Mouse (Mus musculus) myocyte (in vitro differentiated cells): Measurements from ENCODE around the gene Micu1. TPM values are rescaled to one million over a fixed set of nuclear protein-coding genes. Genes with fewer than 3 reads are reported as not detected.
A peak's percentile ranks its signal among the peaks of the same experiment; 100 is the strongest.

Experiments
- H3K27me3 ChIP-seq: one replicate; pipeline ENCODE4 v1.6.1; 2011; ENCODE audit not compliant: control insufficient read depth, insufficient read depth, insufficient read length
- H3K36me3 ChIP-seq: one replicate; pipeline ENCODE4 v1.6.1; 2011; ENCODE audit not compliant: control insufficient read depth, insufficient read depth
- H3K4me2 ChIP-seq: one replicate; pipeline ENCODE4 v1.6.1; 2011; ENCODE audit warnings: low read depth, control low read depth
- H3K4me3 ChIP-seq: one replicate; pipeline ENCODE4 v1.5.1; 2011; ENCODE audit warnings: mild to moderate bottlenecking, control low read depth, moderate library complexity
- H3K79me2 ChIP-seq: one replicate; pipeline ENCODE4 v1.6.1; 2011; ENCODE audit not compliant: control insufficient read depth, insufficient read depth
- H3ac ChIP-seq: one replicate; pipeline ENCODE4 v1.6.1; 2011; ENCODE audit not compliant: control insufficient read depth, insufficient read length
- CEBPB ChIP-seq: IDR thresholded peaks from 2 replicates; pipeline ENCODE4 v1.6.1; 2011; ENCODE audit warnings: mild to moderate bottlenecking, moderate library complexity; ENCODE audit not compliant: poor library complexity, insufficient read depth, severe bottlenecking
- E2F4 ChIP-seq: IDR thresholded peaks from one replicate; pipeline ENCODE4 v1.6.1; 2011; ENCODE audit warnings: mild to moderate bottlenecking, control low read depth, moderate library complexity; ENCODE audit not compliant: insufficient read depth
- MAX ChIP-seq: IDR thresholded peaks from one replicate; pipeline ENCODE4 v1.6.1; 2011; ENCODE audit warnings: low read depth, mild to moderate bottlenecking, control low read depth
- MYOD1 ChIP-seq, 3 experiments: IDR thresholded peaks; one replicate each; pipeline ENCODE4 v1.6.1; 2011; ENCODE audit warnings: control low read depth in 2 of 3, low read depth in 2 of 3, mild to moderate bottlenecking in 2 of 3, moderate library complexity in 1 of 3; ENCODE audit not compliant: insufficient read length in 2 of 3, control insufficient read depth in 1 of 3
- MYOG ChIP-seq, 3 experiments: IDR thresholded peaks; one replicate each; pipeline ENCODE4 v1.6.1; 2011; ENCODE audit warnings: control low read depth in 2 of 3, low read depth in 2 of 3, mild to moderate bottlenecking in 2 of 3; ENCODE audit not compliant: insufficient read length in 2 of 3, control insufficient read depth in 1 of 3, insufficient read depth in 1 of 3
- POLR2A ChIP-seq: IDR thresholded peaks from one replicate; pipeline ENCODE4 v1.6.1; 2011; ENCODE audit warnings: low read depth, mild to moderate bottlenecking, control low read depth, moderate library complexity; ENCODE audit not compliant: insufficient read length
- POLR2AphosphoS2 ChIP-seq: IDR thresholded peaks from one replicate; pipeline ENCODE4 v1.6.1; 2011; ENCODE audit warnings: low read depth, control low read depth; ENCODE audit not compliant: insufficient read length
- REST ChIP-seq: IDR thresholded peaks from one replicate; pipeline ENCODE4 v1.6.1; 2011; ENCODE audit warnings: mild to moderate bottlenecking, control low read depth, moderate library complexity; ENCODE audit not compliant: insufficient read depth, insufficient read length
- SRF ChIP-seq: IDR thresholded peaks from one replicate; pipeline ENCODE4 v1.6.1; 2011; ENCODE audit warnings: low read depth; ENCODE audit not compliant: control insufficient read depth, insufficient read length
- TCF12 ChIP-seq: IDR thresholded peaks from one replicate; pipeline ENCODE4 v1.6.1; 2011; ENCODE audit warnings: mild to moderate bottlenecking, control low read depth; ENCODE audit not compliant: poor library complexity, insufficient read depth, severe bottlenecking
- TCF3 ChIP-seq: IDR thresholded peaks from one replicate; pipeline ENCODE4 v1.6.1; 2011; ENCODE audit warnings: low read depth, control low read depth; ENCODE audit not compliant: insufficient read length
- USF1 ChIP-seq: IDR thresholded peaks from one replicate; pipeline ENCODE4 v1.6.1; 2011; ENCODE audit warnings: low read depth, mild to moderate bottlenecking, control low read depth, moderate library complexity
- polyA plus RNA-seq: library from polyadenylated mRNA; unstranded; fragments of >200 nt; fragmentation: generic; extraction: Trizol; gene quantifications from one replicate; pipeline ENCODE4 v1.2.1, GENCODE M21; 2012; ENCODE audit warnings: missing spikeins

Micu1 gene
- polyA plus RNA-seq, 1 experiment, result 264 TPM

DNA sequence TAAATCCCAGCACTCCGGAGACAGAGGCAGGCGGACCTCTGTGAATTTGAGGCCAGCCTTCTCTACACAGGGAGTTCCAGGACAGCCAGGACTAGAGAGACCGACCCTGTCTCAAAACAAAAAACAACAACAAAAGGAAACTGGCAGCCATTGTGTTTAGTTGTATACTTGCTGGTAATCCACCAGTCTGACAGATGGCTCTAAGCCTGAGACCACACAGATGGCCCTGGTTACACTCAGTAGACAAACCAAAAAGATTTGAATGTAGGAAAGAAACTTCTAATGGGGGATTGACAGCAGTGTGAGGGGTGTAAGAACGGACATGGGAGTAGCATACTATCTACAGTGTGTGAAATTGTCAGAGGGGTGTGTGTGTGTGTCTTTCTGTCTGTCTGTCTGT lies 27.6 kb downstream of the Micu1 start:
- no peak overlapping the region for H3K4me2 ChIP-seq
- H3K27me3 ChIP-seq, result no peaks in the 10 kb centered on the region
- peaks cover 25% of the 10 kb centered on the region for H3K79me2 ChIP-seq
- H3K36me3 ChIP-seq, result peaks cover 31% of the 10 kb centered on the region
- H3ac ChIP-seq, result no peak overlapping the region
- no peak for TF ChIP-seq POLR2AphosphoS2
- no peak for TF ChIP-seq MAX
- TF ChIP-seq REST, result no peak
- no peak for TF ChIP-seq TCF3
- TF ChIP-seq USF1, result no peak
- no peak for TF ChIP-seq MYOD1 (IDR thresholded peaks at IDR 0.05; ENCODE audit: control insufficient read depth in 1 of 3, insufficient read length in 2 of 3, low read depth in 2 of 3)
- TF ChIP-seq MYOG (IDR thresholded peaks at IDR 0.05; ENCODE audit: control insufficient read depth in 1 of 3, insufficient read depth in 1 of 3, insufficient read length in 2 of 3, low read depth in 2 of 3), result no peak
- TF ChIP-seq SRF, result no peak
- no peak for TF ChIP-seq POLR2A
- no peak overlapping the region for H3K4me3 ChIP-seq

DNA sequence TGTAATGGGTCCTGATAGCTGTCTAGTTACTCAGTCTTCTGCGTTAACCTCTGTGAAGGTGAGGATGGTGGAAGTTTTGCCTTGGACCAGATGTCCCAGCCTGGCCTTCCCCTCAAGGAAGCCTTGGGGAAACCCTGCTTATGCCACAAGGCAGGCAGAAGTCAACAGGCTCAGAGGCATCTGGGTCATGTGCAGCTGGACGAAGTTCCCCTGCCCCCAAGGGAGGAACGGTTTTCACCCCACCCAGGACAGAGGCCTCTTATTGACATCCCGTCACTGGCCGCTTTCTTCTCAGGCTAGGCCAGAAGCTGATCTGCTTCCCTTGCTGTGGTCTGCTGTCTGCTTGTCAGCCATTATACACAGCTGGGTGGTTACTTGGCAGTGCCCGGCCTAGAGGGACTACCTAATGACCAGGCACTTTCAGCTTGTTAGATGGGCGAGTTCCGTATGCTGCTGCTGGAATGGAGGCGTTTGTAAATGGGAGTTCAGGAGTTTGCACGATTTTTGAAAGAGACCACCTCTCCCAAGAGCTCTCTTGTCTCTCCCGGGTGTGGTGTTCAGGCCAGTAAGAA lies 33.8 kb downstream of the Micu1 start:
- H3K27me3 ChIP-seq, result no peaks in the 10 kb centered on the region
- no peak for TF ChIP-seq E2F4
- TF ChIP-seq USF1, result no peak
- no peak for TF ChIP-seq TCF3
- TF ChIP-seq CEBPB, result no peak
- TF ChIP-seq POLR2A, result no peak
- no peak for TF ChIP-seq POLR2AphosphoS2
- no peak for TF ChIP-seq MYOG (IDR thresholded peaks at IDR 0.05; ENCODE audit: control insufficient read depth in 1 of 3, insufficient read depth in 1 of 3, insufficient read length in 2 of 3, low read depth in 2 of 3)
- TF ChIP-seq REST, result no peak
- TF ChIP-seq TCF12, result no peak
- TF ChIP-seq MAX, result no peak
- TF ChIP-seq SRF, result no peak
- no peak for TF ChIP-seq MYOD1 (IDR thresholded peaks at IDR 0.05; ENCODE audit: control insufficient read depth in 1 of 3, insufficient read length in 2 of 3, low read depth in 2 of 3)
- no peak overlapping the region for H3K4me3 ChIP-seq
- H3K79me2 ChIP-seq, result no peaks in the 10 kb centered on the region
- H3K4me2 ChIP-seq, result no peak overlapping the region
- H3ac ChIP-seq, result no peak overlapping the region
- H3K36me3 ChIP-seq, result peaks cover 53% of the 10 kb centered on the region

DNA sequence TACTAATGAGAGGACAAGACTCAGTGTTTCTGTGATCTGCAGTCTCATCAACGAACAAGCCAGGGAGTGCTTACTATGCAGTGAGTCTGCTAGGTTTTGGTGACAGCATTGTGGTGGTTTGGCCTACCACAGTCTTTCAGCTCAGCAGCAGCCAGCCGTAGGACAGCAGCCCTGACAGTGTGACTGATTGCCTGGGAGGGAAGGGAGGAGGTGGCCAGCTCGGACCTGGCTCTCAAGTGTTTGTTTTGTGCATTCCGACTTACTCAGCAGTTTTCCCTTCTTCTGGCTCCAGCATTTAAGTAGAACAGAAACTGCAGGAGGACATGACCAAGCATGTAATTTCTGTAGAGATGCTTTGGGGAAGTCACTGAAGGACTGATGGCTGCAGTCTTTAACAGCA lies 39.2 kb downstream of the Micu1 start:
- H3K36me3 ChIP-seq, result peaks cover 56% of the 10 kb centered on the region
- TF ChIP-seq POLR2AphosphoS2 (peak; percentile 28), REST (no peak), SRF (no peak)

DNA sequence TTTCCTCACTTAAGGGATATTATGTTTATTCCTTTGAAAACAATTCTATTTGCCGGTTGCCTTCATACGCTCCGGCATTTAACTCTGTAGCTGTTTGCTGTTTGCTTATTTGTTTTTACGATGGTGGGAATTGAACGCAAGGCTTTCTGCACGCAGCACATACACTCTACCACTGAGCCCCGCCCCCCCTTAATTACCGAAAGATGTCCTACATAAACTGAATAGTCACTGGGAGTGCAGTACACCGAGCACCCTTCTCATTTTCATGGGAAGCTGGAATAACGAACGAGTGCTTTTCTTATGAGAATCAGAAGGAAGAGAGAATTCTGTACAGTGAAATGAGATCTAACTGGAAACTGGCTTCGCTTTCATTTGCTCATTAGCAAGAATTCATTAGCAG lies 41.1 kb downstream of the Micu1 start:
- H3ac ChIP-seq, result no peak overlapping the region
- H3K4me2 ChIP-seq, result no peak overlapping the region
- no peaks in the 10 kb centered on the region for H3K27me3 ChIP-seq
- H3K36me3 ChIP-seq, result peaks cover 51% of the 10 kb centered on the region
- H3K79me2 ChIP-seq, result no peaks in the 10 kb centered on the region
- TF ChIP-seq E2F4, result no peak
- TF ChIP-seq POLR2AphosphoS2, result no peak
- TF ChIP-seq POLR2A, result no peak
- no peak for TF ChIP-seq CEBPB
- TF ChIP-seq MAX, result no peak
- TF ChIP-seq TCF3, result no peak
- no peak for TF ChIP-seq REST
- no peak for TF ChIP-seq MYOG (IDR thresholded peaks at IDR 0.05; ENCODE audit: control insufficient read depth in 1 of 3, insufficient read depth in 1 of 3, insufficient read length in 2 of 3, low read depth in 2 of 3)
- TF ChIP-seq SRF, result no peak
- H3K4me3 ChIP-seq, result no peak overlapping the region

More for the DNA sequence above, 39.2 kb downstream of the Micu1 start:
- H3K27me3 ChIP-seq, result no peaks in the 10 kb centered on the region
- no peak overlapping the region for H3K4me2 ChIP-seq
- no peak overlapping the region for H3K4me3 ChIP-seq
- H3ac ChIP-seq, result no peak overlapping the region
- H3K79me2 ChIP-seq, result no peaks in the 10 kb centered on the region

DNA sequence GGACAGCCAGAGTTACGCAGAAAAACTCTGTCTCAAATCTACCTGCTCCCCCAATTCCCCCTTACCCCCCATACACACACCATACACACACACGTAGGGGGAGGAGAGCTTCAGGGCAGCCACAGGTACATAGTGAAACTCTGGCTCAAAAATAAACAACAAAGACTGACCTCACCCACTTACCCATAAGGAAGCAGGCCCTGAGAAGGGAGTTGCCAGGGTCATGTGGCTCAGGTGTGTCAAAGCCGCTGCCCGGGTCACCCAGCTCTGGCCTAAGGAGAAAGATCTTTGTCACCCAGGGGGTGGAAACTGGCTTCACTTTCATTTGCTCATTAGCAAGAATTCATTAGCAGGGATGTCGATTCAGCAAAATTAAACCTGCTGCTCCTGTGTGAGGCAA lies 41.7 kb downstream of the Micu1 start:
- Histone ChIP-seq H3K27me3 (no peaks in the 10 kb centered on the region), H3K36me3 (peaks cover 53% of the 10 kb centered on the region), H3K79me2 (no peaks in the 10 kb centered on the region), H3ac (no peak overlapping the region), H3K4me2 (no peak overlapping the region), H3K4me3 (no peak overlapping the region)
- no peak for TF ChIP-seq MAX
